Mouse (Mus musculus): ENCODE results near the gene Defb26.

DNA sequence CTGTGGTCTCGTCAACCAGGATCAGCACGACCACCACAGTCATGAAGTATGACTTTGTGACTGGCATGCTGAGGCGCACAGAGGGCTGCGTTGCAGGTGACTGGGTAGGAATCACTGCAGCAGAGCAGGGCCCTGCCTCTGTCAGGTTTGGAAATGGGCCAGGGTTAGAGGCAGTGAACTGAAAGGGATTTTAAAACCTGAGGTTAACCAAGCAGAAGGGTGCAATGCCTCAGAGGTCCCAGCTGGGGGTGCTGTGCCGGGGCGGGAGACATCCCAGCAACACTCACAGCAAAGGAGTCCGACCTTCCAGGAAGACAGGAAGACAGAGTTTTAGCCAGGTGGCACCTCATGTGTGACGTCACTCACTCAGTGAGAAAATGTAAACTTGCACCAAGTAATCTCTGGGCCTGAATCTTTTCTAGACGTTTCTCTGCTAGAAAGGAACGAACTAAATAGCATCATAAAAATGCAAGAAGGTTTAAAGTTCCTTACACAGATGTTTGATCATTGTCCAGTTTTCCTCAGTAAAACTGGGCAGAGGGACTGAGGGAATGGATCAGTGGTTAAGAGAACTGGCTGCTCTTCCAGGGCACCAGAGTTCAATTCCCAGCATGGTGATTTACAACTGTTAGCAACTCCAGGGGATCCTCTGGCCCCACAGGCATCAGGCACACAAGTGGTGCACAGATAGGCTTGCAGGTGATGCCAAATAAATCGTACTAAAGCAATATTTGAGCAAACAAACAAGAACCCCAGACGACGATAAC, 28.6 kb upstream of the Defb26 start, which contains the start of gene Defb29:
- TF ChIP-seq POLR2A (IDR thresholded peaks at IDR 0.05; ENCODE audit: insufficient read length, low read depth) (no peak), USF1 (IDR thresholded peaks at IDR 0.05; ENCODE audit: low read depth) (no peak), E2F4 (IDR thresholded peaks at IDR 0.05; ENCODE audit: insufficient read depth) (no peak), TCF3 (IDR thresholded peaks at IDR 0.05; ENCODE audit: insufficient read length, low read depth) (no peak), MYOG (IDR thresholded peaks at IDR 0.05; ENCODE audit: control insufficient read depth in 1 of 3, insufficient read depth in 1 of 3, insufficient read length in 2 of 3, low read depth in 2 of 3) (no peak), POLR2AphosphoS2 (IDR thresholded peaks at IDR 0.05; ENCODE audit: insufficient read length, low read depth) (no peak), REST (IDR thresholded peaks at IDR 0.05; ENCODE audit: insufficient read depth, insufficient read length) (no peak), TCF12 (IDR thresholded peaks at IDR 0.05; ENCODE audit: insufficient read depth, poor library complexity, severe bottlenecking) (no peak), MYOD1 (IDR thresholded peaks at IDR 0.05; ENCODE audit: control insufficient read depth in 1 of 3, insufficient read length in 2 of 3, low read depth in 2 of 3) (no peak), CEBPB (IDR thresholded peaks at IDR 0.05; ENCODE audit: insufficient read depth, poor library complexity, severe bottlenecking) (no peak), MAX (IDR thresholded peaks at IDR 0.05; ENCODE audit: low read depth) (no peak)
